Mouse (Mus musculus): ENCODE results near the gene Limd1. TPM values are rescaled to one million over a fixed set of nuclear protein-coding genes. Genes with fewer than 3 reads are reported as not detected.

Limd1 gene
- polyA plus RNA-seq, 1 experiment from 2014 or later: 43.3 TPM

DNA sequence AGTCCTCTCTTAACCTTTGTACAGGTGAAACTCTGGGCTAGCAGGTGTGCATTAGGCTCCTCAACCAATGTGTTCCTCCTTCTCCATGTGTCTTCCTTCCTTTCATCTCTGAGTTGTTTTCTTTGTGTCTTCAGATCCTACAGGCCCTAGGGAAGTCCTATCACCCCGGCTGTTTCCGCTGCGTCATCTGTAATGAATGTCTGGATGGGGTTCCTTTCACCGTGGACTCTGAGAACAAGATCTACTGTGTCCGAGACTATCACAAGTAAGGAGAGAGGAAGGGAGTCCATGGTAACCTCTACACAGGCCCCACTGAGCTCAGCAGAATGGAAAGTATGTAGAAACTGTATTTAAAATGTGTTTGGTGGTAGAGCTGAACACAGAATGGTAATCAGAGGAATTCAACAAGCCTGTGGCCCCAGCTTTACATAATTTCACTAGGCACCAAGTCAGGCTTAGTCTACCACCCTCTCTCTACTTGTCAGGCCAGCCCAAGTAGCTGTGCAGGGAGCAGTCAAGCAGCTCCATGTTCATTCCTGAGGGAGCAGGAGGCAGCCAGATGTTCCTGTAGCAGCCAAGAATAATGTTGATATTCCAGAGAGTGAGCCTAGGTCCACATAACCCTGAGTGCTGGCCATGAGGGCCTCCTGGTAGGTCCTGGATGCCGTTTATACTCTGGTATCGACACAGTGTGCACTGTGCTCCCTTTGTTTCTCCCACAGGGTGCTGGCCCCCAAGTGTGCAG lies 38.3 kb downstream of the Limd1 start:
- no peak for TF ChIP-seq CTCF (IDR thresholded peaks at IDR 0.05; ENCODE audit: low read depth)
- no peaks in the 10 kb centered on the region for H3K27me3 ChIP-seq (ENCODE audit: insufficient read depth, low read length)
- ATAC-seq (replicated peaks; ENCODE audit: low FRiP score, low read depth) (no peak), DNase-seq (ENCODE audit: low spot score) (no peak)
- no peaks in the 10 kb centered on the region for H3K4me1 ChIP-seq (replicated peaks; ENCODE audit: insufficient read depth, low read length)
- H3K27ac ChIP-seq: no peak overlapping the region
- H3K9me3 ChIP-seq (replicated peaks; ENCODE audit: low read length): no peaks in the 10 kb centered on the region
- H3K36me3 ChIP-seq (ENCODE audit: insufficient read depth, low read length): peaks cover 28% of the 10 kb centered on the region; the same call in 1 of the 2 replicates
- H3K4me3 ChIP-seq (replicated peaks; ENCODE audit: low read depth, low read length): no peak overlapping the region
- no peak overlapping the region for H3K9ac ChIP-seq (ENCODE audit: low read depth, low read length)
- no peak overlapping the region for H3K4me2 ChIP-seq (ENCODE audit: low read length)
- 79% methylated on average over 7 of the region's 7 CpGs for WGBS

GRCm38 (mm10) chr9:123518969-123519894 lies 40.7 kb downstream of the Limd1 start:
- no peak overlapping the region for H3K4me3 ChIP-seq (replicated peaks; ENCODE audit: low read depth, low read length)
- TF ChIP-seq CTCF (IDR thresholded peaks at IDR 0.05; ENCODE audit: low read depth): no peak
- ATAC-seq (replicated peaks; ENCODE audit: low FRiP score, low read depth) (no peak), DNase-seq (ENCODE audit: low spot score) (no peak)
- 80% methylated on average over 13 of the region's 13 CpGs for WGBS
- no peak overlapping the region for H3K27ac ChIP-seq
- no peaks in the 10 kb centered on the region for H3K27me3 ChIP-seq (ENCODE audit: insufficient read depth, low read length)
- H3K4me1 ChIP-seq (replicated peaks; ENCODE audit: insufficient read depth, low read length): no peaks in the 10 kb centered on the region
- H3K9ac ChIP-seq (ENCODE audit: low read depth, low read length): no peak overlapping the region
- H3K4me2 ChIP-seq (ENCODE audit: low read length): no peak overlapping the region
- peaks cover 21% of the 10 kb centered on the region; the same call in 1 of the 2 replicates for H3K36me3 ChIP-seq (ENCODE audit: insufficient read depth, low read length)
- no peaks in the 10 kb centered on the region for H3K9me3 ChIP-seq (replicated peaks; ENCODE audit: low read length)

DNA sequence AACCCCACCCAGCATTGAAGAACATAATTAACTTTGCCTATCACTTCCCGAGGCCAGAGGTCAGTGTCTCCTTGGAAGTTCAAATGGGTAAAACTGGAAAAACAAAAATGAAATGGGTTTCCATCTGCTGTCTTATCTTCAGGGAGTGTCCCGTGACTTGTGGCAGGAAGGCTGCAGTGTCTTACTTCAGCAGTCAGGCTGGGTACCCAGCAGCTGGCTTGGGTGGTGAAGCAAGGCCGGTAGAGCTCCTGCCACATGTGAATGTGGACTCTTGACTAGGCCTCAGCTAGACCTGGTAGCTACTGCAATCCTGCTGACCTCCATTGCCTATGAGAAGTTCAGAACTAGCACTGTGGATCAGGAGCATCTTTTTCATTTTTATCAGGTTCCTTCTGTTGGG lies 42.2 kb downstream of the Limd1 start:
- no peak overlapping the region for H3K27ac ChIP-seq
- 60% methylated on average over 3 of the region's 3 CpGs for WGBS
- DNase-seq (ENCODE audit: low spot score): no peak

DNA sequence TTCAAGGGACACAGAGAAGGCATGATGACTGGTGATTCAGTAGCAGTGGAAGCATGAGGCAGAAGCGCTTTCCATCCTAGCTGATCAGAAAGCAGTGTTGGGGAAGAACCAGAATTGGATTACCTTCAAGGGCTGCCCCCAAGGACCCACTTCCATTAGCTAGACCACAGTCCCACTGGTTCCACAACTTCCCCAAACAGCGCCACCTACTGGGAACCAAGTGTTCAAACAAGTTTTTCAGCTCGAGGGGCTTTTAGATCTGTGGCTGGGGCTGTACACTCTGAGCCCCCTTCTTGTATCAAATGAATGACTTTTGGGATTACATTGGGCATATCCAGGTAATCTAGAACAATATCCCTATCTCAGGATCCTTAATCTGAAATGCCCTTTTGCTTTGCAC lies 45.2 kb downstream of the Limd1 start:
- H3K27ac ChIP-seq: no peak overlapping the region
- no peak overlapping the region for H3K4me2 ChIP-seq (ENCODE audit: low read length)
- no peaks in the 10 kb centered on the region for H3K4me1 ChIP-seq (replicated peaks; ENCODE audit: insufficient read depth, low read length)
- no peak overlapping the region for H3K4me3 ChIP-seq (replicated peaks; ENCODE audit: low read depth, low read length)
- H3K9ac ChIP-seq (ENCODE audit: low read depth, low read length): no peak overlapping the region
- WGBS: 28% methylated on average over 3 of the region's 3 CpGs
- DNase-seq (ENCODE audit: low spot score): peak; percentile 52
- H3K27me3 ChIP-seq (ENCODE audit: insufficient read depth, low read length): no peaks in the 10 kb centered on the region
- no peak for ATAC-seq (replicated peaks; ENCODE audit: low FRiP score, low read depth)
- TF ChIP-seq CTCF (IDR thresholded peaks at IDR 0.05; ENCODE audit: low read depth): peak; percentile 72
- H3K36me3 ChIP-seq (ENCODE audit: insufficient read depth, low read length): peaks cover 10% of the 10 kb centered on the region; the same call in 1 of the 2 replicates
- H3K9me3 ChIP-seq (replicated peaks; ENCODE audit: low read length): no peaks in the 10 kb centered on the region

More for the DNA sequence above, 42.2 kb downstream of the Limd1 start:
- Histone ChIP-seq H3K27me3 (ENCODE audit: insufficient read depth, low read length) (no peaks in the 10 kb centered on the region), H3K4me1 (replicated peaks; ENCODE audit: insufficient read depth, low read length) (no peaks in the 10 kb centered on the region), H3K4me3 (replicated peaks; ENCODE audit: low read depth, low read length) (no peak overlapping the region), H3K9me3 (replicated peaks; ENCODE audit: low read length) (no peaks in the 10 kb centered on the region), H3K4me2 (ENCODE audit: low read length) (no peak overlapping the region), H3K36me3 (ENCODE audit: insufficient read depth, low read length) (peaks cover 21% of the 10 kb centered on the region; the same call in 1 of the 2 replicates), H3K9ac (ENCODE audit: low read depth, low read length) (no peak overlapping the region)
- ATAC-seq (replicated peaks; ENCODE audit: low FRiP score, low read depth): no peak
- TF ChIP-seq CTCF (IDR thresholded peaks at IDR 0.05; ENCODE audit: low read depth): no peak

DNA sequence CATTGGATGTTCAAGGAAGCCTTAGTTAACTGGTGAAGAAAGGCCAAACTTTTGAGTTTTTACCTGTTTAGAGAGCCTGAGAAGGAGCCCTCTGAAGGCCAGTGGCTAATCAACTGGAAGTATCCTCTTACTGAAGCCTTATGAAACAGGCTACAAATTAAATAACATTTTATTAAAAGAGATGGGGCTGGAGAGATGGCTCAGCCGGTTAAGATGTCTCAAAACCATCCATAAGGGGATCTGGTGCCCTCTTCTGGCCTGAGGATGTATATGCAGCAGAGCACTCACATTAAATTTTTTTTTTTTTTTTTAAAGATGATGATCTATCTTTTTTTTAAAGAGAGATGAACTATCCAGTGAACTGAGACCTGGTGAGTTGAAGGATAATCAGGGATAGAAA lies 46.6 kb downstream of the Limd1 start:
- ATAC-seq (replicated peaks; ENCODE audit: low FRiP score, low read depth) (no peak), DNase-seq (ENCODE audit: low spot score) (peak; percentile 88)
- Histone ChIP-seq H3K27me3 (ENCODE audit: insufficient read depth, low read length) (no peaks in the 10 kb centered on the region), H3K4me3 (replicated peaks; ENCODE audit: low read depth, low read length) (no peak overlapping the region), H3K4me2 (ENCODE audit: low read length) (no peak overlapping the region), H3K9me3 (replicated peaks; ENCODE audit: low read length) (no peaks in the 10 kb centered on the region), H3K9ac (ENCODE audit: low read depth, low read length) (no peak overlapping the region), H3K27ac (no peak overlapping the region), H3K36me3 (ENCODE audit: insufficient read depth, low read length) (peaks cover 4% of the 10 kb centered on the region; the same call in 1 of the 2 replicates), H3K4me1 (replicated peaks; ENCODE audit: insufficient read depth, low read length) (no peaks in the 10 kb centered on the region)
- peak; percentile 90 for TF ChIP-seq CTCF (IDR thresholded peaks at IDR 0.05; ENCODE audit: low read depth)
- WGBS: 0% methylated on average over 1 of the region's 1 CpGs

DNA sequence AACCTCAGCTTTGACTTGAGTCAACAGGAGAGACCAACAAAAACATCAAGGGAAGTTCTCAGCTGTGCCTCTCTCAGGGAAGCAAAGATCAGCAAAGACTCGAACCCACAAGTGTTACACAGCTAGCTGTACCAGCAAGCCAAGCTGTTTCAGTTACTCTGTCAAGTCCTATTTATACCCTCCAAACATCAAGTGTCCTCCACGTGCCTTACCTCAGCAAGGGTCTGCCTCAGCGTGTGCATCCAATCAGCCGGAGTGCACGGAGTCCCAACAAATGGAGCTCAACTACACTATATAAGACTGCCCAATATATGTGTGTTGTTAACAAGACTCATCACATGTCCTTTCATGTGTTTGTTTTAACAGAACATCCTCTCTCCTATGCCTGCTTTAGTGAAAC lies 48.0 kb downstream of the Limd1 start:
- no peaks in the 10 kb centered on the region for H3K27me3 ChIP-seq (ENCODE audit: insufficient read depth, low read length)
- no peak for DNase-seq (ENCODE audit: low spot score)
- H3K4me1 ChIP-seq (replicated peaks; ENCODE audit: insufficient read depth, low read length): 0 out of 2 replicates have a peak, but pooled peaks cover 3% of the 10 kb centered on the region
- no peak for ATAC-seq (replicated peaks; ENCODE audit: low FRiP score, low read depth)
- 0 out of 2 replicates have a peak, but pooled peaks cover 2% of the 10 kb centered on the region for H3K36me3 ChIP-seq (ENCODE audit: insufficient read depth, low read length)
- no peak overlapping the region for H3K27ac ChIP-seq
- 79% methylated on average over 5 of the region's 5 CpGs for WGBS
- no peak overlapping the region for H3K9ac ChIP-seq (ENCODE audit: low read depth, low read length)
- no peak for TF ChIP-seq CTCF (IDR thresholded peaks at IDR 0.05; ENCODE audit: low read depth)
- H3K4me3 ChIP-seq (replicated peaks; ENCODE audit: low read depth, low read length): no peak overlapping the region
- no peaks in the 10 kb centered on the region for H3K9me3 ChIP-seq (replicated peaks; ENCODE audit: low read length)
- H3K4me2 ChIP-seq (ENCODE audit: low read length): no peak overlapping the region

Data from kidney, postnatal 0 days (tissue).